Mouse (Mus musculus): Measurements from ENCODE around the gene Katna1. TPM values are rescaled to one million over a fixed set of nuclear protein-coding genes. Genes with fewer than 3 reads are reported as not detected.

The Katna1 gene
- polyA plus RNA-seq, 1 experiment from 2014 or later: 68.2 TPM

DNA sequence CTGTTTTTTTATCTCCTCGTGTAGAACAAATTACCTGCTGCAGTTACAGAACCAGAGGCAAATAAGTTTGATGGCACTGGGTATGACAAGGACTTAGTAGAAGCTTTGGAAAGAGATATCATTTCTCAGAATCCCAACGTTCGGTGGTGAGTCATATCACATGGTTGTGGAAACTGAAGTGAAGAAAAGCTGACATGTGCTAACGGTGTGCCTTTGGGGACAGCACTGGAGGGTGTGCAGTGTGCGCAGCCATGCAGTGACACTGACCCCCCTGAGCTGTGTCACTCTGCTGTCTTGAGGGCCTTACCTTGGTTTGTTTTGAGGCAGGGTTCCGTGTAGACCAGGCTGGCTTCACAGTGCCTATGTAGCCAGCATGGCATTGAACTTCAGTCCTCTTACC, 23.0 kb downstream of the Katna1 start:
- Histone ChIP-seq H3K27me3 (ENCODE audit: control insufficient read depth, insufficient read depth, low read length) (no peaks in the 10 kb centered on the region), H3K36me3 (ENCODE audit: control insufficient read depth, insufficient read depth, low read length) (peaks cover 7% of the 10 kb centered on the region), H3K4me3 (ENCODE audit: low read depth, low read length) (no peak overlapping the region), H3K9me3 (ENCODE audit: control insufficient read depth, low read length) (no peaks in the 10 kb centered on the region), H3K9ac (ENCODE audit: low read length) (no peak overlapping the region), H3K4me1 (ENCODE audit: control insufficient read depth, insufficient read depth, low read length) (no peaks in the 10 kb centered on the region), H3K27ac (ENCODE audit: low read depth, low read length) (no peak overlapping the region), H3K4me2 (ENCODE audit: low read depth) (no peak overlapping the region)
- DNase-seq (ENCODE audit: low spot score): no peak
- ATAC-seq (ENCODE audit: insufficient read depth, low FRiP score, low TSS enrichment): no peak
- WGBS: 87% methylated on average over 6 of the region's 6 CpGs

DNA sequence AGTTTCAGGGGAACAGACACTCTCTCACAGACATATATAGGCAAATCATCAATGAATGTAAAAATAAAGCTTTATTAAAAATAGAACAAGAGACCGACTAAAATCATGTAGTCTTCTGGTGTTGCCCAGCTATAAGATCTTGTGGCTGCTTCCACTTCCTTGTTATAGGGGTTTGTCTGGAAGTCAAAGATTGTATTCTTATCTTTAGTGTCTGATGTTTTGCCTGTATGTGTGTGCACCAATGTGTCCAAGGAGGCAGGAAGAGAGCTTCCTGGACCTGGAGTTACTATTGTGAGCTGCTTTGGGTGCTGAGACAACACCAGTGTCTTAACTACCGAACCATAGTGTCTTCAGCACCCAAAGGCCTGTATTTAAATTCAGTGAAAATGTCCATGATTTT, 31.7 kb downstream of the Katna1 start:
- no peaks in the 10 kb centered on the region for H3K9me3 ChIP-seq (ENCODE audit: control insufficient read depth, low read length)
- DNase-seq (ENCODE audit: low spot score): no peak
- no peak overlapping the region for H3K4me2 ChIP-seq (ENCODE audit: low read depth)
- no peak overlapping the region for H3K27ac ChIP-seq (ENCODE audit: low read depth, low read length)
- H3K9ac ChIP-seq (ENCODE audit: low read length): no peak overlapping the region
- peaks cover 15% of the 10 kb centered on the region for H3K36me3 ChIP-seq (ENCODE audit: control insufficient read depth, insufficient read depth, low read length)
- H3K4me1 ChIP-seq (ENCODE audit: control insufficient read depth, insufficient read depth, low read length): no peaks in the 10 kb centered on the region
- no peak for ATAC-seq (ENCODE audit: insufficient read depth, low FRiP score, low TSS enrichment)
- WGBS: 95% methylated on average over 2 of the region's 2 CpGs
- no peak overlapping the region for H3K4me3 ChIP-seq (ENCODE audit: low read depth, low read length)
- H3K27me3 ChIP-seq (ENCODE audit: control insufficient read depth, insufficient read depth, low read length): no peaks in the 10 kb centered on the region

DNA sequence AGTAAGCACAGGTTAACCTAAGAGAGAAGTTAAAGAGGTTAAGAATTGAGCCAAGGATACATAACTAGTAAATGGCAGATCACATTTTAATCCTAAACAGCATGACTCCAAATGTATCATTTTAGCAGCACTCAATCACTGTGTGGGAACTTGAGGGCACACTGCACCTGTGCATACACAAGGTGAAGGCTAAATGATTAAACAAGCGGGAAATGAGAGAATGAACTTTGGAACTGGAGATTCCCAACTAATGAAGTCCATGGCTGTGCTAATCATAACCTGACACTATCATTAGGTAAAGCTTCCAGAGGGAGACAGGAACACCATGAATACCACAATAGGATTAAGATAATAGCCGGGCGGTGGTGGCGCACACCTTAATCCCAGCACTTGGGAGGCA, 46.5 kb downstream of the Katna1 start:
- DNase-seq (ENCODE audit: low spot score) (no peak), ATAC-seq (ENCODE audit: insufficient read depth, low FRiP score, low TSS enrichment) (no peak)
- Histone ChIP-seq H3K4me2 (ENCODE audit: low read depth) (no peak overlapping the region), H3K4me1 (ENCODE audit: control insufficient read depth, insufficient read depth, low read length) (no peaks in the 10 kb centered on the region), H3K4me3 (ENCODE audit: low read depth, low read length) (no peak overlapping the region), H3K36me3 (ENCODE audit: control insufficient read depth, insufficient read depth, low read length) (peaks cover 7% of the 10 kb centered on the region), H3K27ac (ENCODE audit: low read depth, low read length) (no peak overlapping the region), H3K9me3 (ENCODE audit: control insufficient read depth, low read length) (no peaks in the 10 kb centered on the region), H3K9ac (ENCODE audit: low read length) (no peak overlapping the region), H3K27me3 (ENCODE audit: control insufficient read depth, insufficient read depth, low read length) (no peaks in the 10 kb centered on the region)
- 91% methylated on average over 4 of the region's 4 CpGs for WGBS

DNA sequence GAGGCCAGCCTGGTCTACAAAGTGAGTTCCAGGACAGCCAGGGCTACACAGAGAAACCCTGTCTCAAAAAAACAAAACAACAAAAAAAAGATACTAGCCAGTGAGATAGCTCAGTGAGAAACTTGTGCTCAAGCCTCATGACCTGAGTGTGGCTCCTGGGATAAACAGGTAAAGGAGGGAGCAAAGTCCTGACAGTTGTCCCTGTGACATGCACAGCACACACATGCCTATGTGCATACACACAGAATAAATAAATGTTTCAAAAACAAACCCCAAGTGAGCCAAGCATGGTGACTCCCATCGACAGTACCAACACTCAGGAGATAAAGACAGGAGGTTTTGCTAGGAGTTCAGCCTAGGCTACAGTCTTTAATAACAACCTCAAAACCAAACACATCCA, 47.0 kb downstream of the Katna1 start:
- no peaks in the 10 kb centered on the region for H3K27me3 ChIP-seq (ENCODE audit: control insufficient read depth, insufficient read depth, low read length)
- 97% methylated on average over 1 of the region's 1 CpGs for WGBS
- DNase-seq (ENCODE audit: low spot score) (no peak), ATAC-seq (ENCODE audit: insufficient read depth, low FRiP score, low TSS enrichment) (no peak)
- H3K27ac ChIP-seq (ENCODE audit: low read depth, low read length): no peak overlapping the region
- no peaks in the 10 kb centered on the region for H3K9me3 ChIP-seq (ENCODE audit: control insufficient read depth, low read length)
- no peaks in the 10 kb centered on the region for H3K4me1 ChIP-seq (ENCODE audit: control insufficient read depth, insufficient read depth, low read length)
- H3K9ac ChIP-seq (ENCODE audit: low read length): no peak overlapping the region
- no peak overlapping the region for H3K4me3 ChIP-seq (ENCODE audit: low read depth, low read length)
- peaks cover 7% of the 10 kb centered on the region for H3K36me3 ChIP-seq (ENCODE audit: control insufficient read depth, insufficient read depth, low read length)
- no peak overlapping the region for H3K4me2 ChIP-seq (ENCODE audit: low read depth)

DNA sequence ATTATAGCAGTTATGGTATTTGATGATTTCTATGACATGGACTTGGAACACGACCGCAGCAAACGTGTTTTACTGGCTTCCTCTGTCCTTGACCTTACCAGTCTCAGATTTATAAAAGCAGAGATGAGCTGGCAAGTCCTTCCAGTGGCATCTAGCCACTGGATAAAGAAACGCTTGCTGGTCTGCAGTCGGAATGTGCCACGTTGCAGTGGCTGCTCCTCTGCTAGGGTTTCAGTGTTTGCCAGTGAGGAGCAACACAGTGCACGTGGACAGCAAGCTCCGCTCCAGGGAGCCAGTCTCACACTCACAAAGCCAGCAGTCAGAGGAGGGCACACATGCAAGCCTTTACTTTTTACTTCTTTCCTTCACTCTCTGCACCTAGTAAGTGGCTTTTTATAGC, 49.6 kb downstream of the Katna1 start:
- ATAC-seq (ENCODE audit: insufficient read depth, low FRiP score, low TSS enrichment) (no peak), DNase-seq (ENCODE audit: low spot score) (no peak)
- 92% methylated on average over 8 of the region's 8 CpGs for WGBS
- H3K27me3 ChIP-seq (ENCODE audit: control insufficient read depth, insufficient read depth, low read length): no peaks in the 10 kb centered on the region
- H3K4me2 ChIP-seq (ENCODE audit: low read depth): no peak overlapping the region
- H3K9me3 ChIP-seq (ENCODE audit: control insufficient read depth, low read length): no peaks in the 10 kb centered on the region
- H3K9ac ChIP-seq (ENCODE audit: low read length): no peak overlapping the region
- no peaks in the 10 kb centered on the region; the same call in 1 of the 2 replicates for H3K4me1 ChIP-seq (ENCODE audit: control insufficient read depth, insufficient read depth, low read length)
- no peak overlapping the region for H3K4me3 ChIP-seq (ENCODE audit: low read depth, low read length)
- peaks cover 7% of the 10 kb centered on the region for H3K36me3 ChIP-seq (ENCODE audit: control insufficient read depth, insufficient read depth, low read length)
- no peak overlapping the region for H3K27ac ChIP-seq (ENCODE audit: low read depth, low read length)

DNA sequence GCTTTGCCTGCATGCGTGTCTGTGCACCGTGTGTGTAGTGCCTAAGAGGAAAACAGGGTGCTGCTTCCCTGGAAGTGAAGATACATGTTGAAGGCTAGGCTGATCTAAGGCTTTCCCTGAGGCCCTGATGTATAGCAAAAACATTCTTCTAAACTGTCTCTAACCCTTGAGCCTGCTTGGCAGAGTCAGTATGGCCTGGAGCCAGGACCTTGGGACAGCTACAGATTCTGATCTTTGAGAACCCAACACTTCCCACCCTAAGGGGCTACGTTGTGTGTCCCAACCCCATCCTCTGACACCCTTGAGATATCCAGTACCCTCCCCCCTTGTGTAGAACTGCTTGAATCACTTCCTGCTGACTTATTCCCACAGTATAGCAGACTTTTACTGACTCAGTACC, 52.6 kb downstream of the Katna1 start:
- peaks cover 6% of the 10 kb centered on the region for H3K36me3 ChIP-seq (ENCODE audit: control insufficient read depth, insufficient read depth, low read length)
- no peak overlapping the region for H3K4me2 ChIP-seq (ENCODE audit: low read depth)
- no peaks in the 10 kb centered on the region for H3K9me3 ChIP-seq (ENCODE audit: control insufficient read depth, low read length)
- no peak overlapping the region for H3K4me3 ChIP-seq (ENCODE audit: low read depth, low read length)
- H3K9ac ChIP-seq (ENCODE audit: low read length): no peak overlapping the region
- H3K27me3 ChIP-seq (ENCODE audit: control insufficient read depth, insufficient read depth, low read length): no peaks in the 10 kb centered on the region
- 97% methylated on average over 3 of the region's 3 CpGs for WGBS
- DNase-seq (ENCODE audit: low spot score): no peak
- H3K4me1 ChIP-seq (ENCODE audit: control insufficient read depth, insufficient read depth, low read length): no peaks in the 10 kb centered on the region; the same call in 1 of the 2 replicates
- no peak for ATAC-seq (ENCODE audit: insufficient read depth, low FRiP score, low TSS enrichment)
- no peak overlapping the region for H3K27ac ChIP-seq (ENCODE audit: low read depth, low read length)

DNA sequence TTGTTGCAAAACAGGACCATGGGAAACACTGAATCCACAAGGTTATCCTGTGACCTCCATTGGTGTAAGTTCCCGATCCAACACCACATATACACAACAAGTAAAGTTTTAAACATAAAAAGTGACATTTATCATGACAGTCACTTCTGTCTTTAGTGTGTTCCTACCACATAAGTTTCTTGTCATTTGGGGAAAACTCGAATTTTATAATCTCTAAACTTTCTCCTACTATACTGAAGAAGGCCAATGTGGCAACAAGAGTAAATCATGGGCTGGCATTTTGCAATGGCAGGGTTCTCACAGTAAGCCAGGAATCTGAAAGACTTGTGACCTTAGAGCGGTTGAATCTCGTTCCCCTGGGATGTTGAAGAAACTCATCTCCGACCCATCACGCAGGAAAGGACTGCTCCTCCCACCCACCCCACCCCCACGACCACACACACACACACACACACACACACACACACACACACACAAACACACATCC, 54.0 kb downstream of the Katna1 start:
- H3K9ac ChIP-seq (ENCODE audit: low read length): peak overlapping the region; percentile 67
- H3K9me3 ChIP-seq (ENCODE audit: control insufficient read depth, low read length): no peaks in the 10 kb centered on the region
- peak overlapping the region; percentile 81 for H3K4me2 ChIP-seq (ENCODE audit: low read depth)
- 21% methylated on average over 6 of the region's 7 CpGs for WGBS
- H3K27me3 ChIP-seq (ENCODE audit: control insufficient read depth, insufficient read depth, low read length): no peaks in the 10 kb centered on the region
- no peak overlapping the region for H3K27ac ChIP-seq (ENCODE audit: low read depth, low read length)
- H3K36me3 ChIP-seq (ENCODE audit: control insufficient read depth, insufficient read depth, low read length): no peaks in the 10 kb centered on the region
- H3K4me3 ChIP-seq (ENCODE audit: low read depth, low read length): peak overlapping the region; percentile 74
- no peak for DNase-seq (ENCODE audit: low spot score)
- ATAC-seq (ENCODE audit: insufficient read depth, low FRiP score, low TSS enrichment): no peak
- no peaks in the 10 kb centered on the region; the same call in 1 of the 2 replicates for H3K4me1 ChIP-seq (ENCODE audit: control insufficient read depth, insufficient read depth, low read length)

DNA sequence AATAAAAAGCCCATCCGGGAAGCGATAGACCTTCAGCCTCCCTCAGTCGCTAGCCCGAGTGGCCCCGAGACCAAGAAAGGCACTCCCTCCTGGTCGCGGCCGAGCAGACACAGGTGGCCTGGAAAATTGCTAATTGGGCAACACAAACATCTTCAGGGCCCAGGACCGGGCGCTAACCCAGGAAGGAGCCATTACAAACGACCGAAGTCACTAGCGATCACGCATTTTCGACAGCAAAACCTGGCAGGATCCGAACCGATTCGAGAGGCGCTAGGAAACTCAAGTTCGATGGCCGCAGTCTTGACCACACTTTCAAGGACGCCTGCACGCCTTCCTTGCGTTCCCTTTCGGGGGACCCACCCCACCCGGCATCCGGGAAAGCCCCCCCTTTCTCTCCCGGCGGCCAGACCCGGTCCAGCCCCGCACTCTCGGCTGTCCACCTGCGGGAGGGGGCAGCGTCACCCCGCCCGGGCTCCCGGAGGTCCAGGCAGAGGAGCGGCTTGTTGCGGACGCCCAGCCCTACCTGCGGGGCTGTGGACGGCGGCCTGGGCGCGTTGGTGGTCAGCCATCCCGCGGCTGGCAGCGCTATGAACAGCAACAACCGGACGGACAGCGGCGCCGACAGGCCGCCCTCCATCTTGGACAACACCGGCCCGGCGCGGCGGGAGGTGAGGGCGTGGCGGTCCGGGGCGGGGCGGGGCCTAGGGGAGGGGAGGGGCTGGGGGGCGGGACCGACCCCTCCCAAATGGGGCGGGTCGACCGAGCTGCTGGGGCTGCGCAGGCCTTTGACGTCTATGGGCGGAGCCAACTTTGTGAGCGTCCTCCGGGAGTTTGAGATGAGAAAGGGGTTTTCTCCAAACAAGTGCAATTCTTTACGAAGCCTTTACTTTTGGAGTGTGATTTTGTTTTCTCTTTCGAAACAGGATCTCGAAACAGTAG, 54.7 kb downstream of the Katna1 start:
- Histone ChIP-seq H3K4me3 (ENCODE audit: low read depth, low read length) (peak overlapping the region; percentile 74), H3K4me1 (ENCODE audit: control insufficient read depth, insufficient read depth, low read length) (no peaks in the 10 kb centered on the region; the same call in 1 of the 2 replicates), H3K27ac (ENCODE audit: low read depth, low read length) (no peak overlapping the region), H3K27me3 (ENCODE audit: control insufficient read depth, insufficient read depth, low read length) (no peaks in the 10 kb centered on the region), H3K36me3 (ENCODE audit: control insufficient read depth, insufficient read depth, low read length) (no peaks in the 10 kb centered on the region), H3K4me2 (ENCODE audit: low read depth) (peak overlapping the region; percentile 81), H3K9ac (ENCODE audit: low read length) (peak overlapping the region; percentile 67), H3K9me3 (ENCODE audit: control insufficient read depth, low read length) (no peaks in the 10 kb centered on the region)
- ATAC-seq (ENCODE audit: insufficient read depth, low FRiP score, low TSS enrichment): peak; percentile 91
- WGBS: under 1% methylated on average over 63 of the region's 77 CpGs
- peak; percentile 89 for DNase-seq (ENCODE audit: low spot score)

DNA sequence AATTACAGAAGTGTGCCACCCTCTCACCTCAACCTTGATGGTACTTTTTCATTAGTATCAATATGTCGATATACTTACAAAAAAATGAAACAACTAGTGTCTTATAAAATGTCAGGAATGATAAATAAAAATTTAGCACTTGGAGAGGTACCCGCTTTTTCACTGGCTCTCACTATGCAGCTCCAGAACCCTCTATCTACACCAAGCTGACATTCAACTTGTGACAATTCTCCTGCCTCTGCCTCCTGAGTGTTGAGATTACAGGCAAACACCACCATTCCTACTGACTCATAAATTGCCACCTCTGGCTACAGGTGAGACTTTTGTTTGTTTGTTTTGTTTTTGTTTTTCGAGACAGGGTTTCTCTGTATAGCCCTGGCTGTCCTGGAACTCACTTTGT, 55.4 kb downstream of the Katna1 start:
- 51% methylated on average over 3 of the region's 3 CpGs for WGBS
- Histone ChIP-seq H3K9me3 (ENCODE audit: control insufficient read depth, low read length) (no peaks in the 10 kb centered on the region), H3K27me3 (ENCODE audit: control insufficient read depth, insufficient read depth, low read length) (no peaks in the 10 kb centered on the region), H3K4me1 (ENCODE audit: control insufficient read depth, insufficient read depth, low read length) (no peaks in the 10 kb centered on the region; the same call in 1 of the 2 replicates), H3K36me3 (ENCODE audit: control insufficient read depth, insufficient read depth, low read length) (no peaks in the 10 kb centered on the region), H3K4me3 (ENCODE audit: low read depth, low read length) (peak overlapping the region; percentile 74), H3K9ac (ENCODE audit: low read length) (no peak overlapping the region; the same call in 1 of the 2 replicates), H3K27ac (ENCODE audit: low read depth, low read length) (no peak overlapping the region), H3K4me2 (ENCODE audit: low read depth) (peak overlapping the region; percentile 42)
- DNase-seq (ENCODE audit: low spot score): no peak
- peak; percentile 20; the same call in 1 of the 2 replicates for ATAC-seq (ENCODE audit: insufficient read depth, low FRiP score, low TSS enrichment)

Measured in neural tube, embryonic 11.5 days (tissue).